Mouse (Mus musculus) hindbrain, postnatal 0 days (tissue): Measurements from ENCODE around the gene Tmem94. TPM values are rescaled to one million over a fixed set of nuclear protein-coding genes. Genes with fewer than 3 reads are reported as not detected.
A peak's percentile ranks its signal among the peaks of the same experiment; 100 is the strongest.

Experiments used
- ATAC-seq: fragments of 200-750 bp; cut with Nextera tagmentation; 2 replicates; pipeline ENCODE4 v1.8.0; 2017; ENCODE audit warnings: mild to moderate bottlenecking, moderate TSS enrichment, moderate library complexity
- DNase-seq: peaks from one replicate; pipeline ENCODE4 v3.0.0-alpha.2; 2015; ENCODE audit warnings: low spot score
- H3K27ac ChIP-seq: fragments of 300-500 bp; sonication (generic); 2 replicates; pipeline ENCODE4 v1.5.1; 2014; ENCODE audit warnings: mild to moderate bottlenecking
- H3K27me3 ChIP-seq: fragments of 300-500 bp; sonication (generic); 2 replicates; pipeline ENCODE4 v1.6.1; 2014; ENCODE audit warnings: low read length, mixed read lengths; ENCODE audit not compliant: insufficient read depth
- H3K36me3 ChIP-seq: fragments of 300-500 bp; sonication (generic); 2 replicates; pipeline ENCODE4 v1.6.1; 2014; ENCODE audit warnings: low read length, mixed read lengths; ENCODE audit not compliant: insufficient read depth
- H3K4me1 ChIP-seq: fragments of 300-500 bp; sonication (generic); 2 replicates; pipeline ENCODE4 v1.6.1; 2014; ENCODE audit warnings: antibody characterized with exemption, low read length, mixed read lengths; ENCODE audit not compliant: insufficient read depth
- H3K4me2 ChIP-seq: fragments of 300-500 bp; sonication (generic); 2 replicates; pipeline ENCODE4 v1.6.1; 2014; ENCODE audit warnings: low read depth, mild to moderate bottlenecking, low read length, moderate library complexity, mixed read lengths
- H3K4me3 ChIP-seq: fragments of 300-500 bp; sonication (generic); 2 replicates; pipeline ENCODE4 v1.5.1; 2014; ENCODE audit warnings: low read length
- H3K9ac ChIP-seq: fragments of 300-500 bp; sonication (generic); replicated peaks from 2 replicates; pipeline ENCODE4 v1.6.1; 2014; ENCODE audit warnings: mild to moderate bottlenecking, low read length, moderate library complexity, mixed read lengths
- H3K9me3 ChIP-seq: fragments of 300-500 bp; sonication (generic); 2 replicates; pipeline ENCODE4 v1.6.1; 2016; ENCODE audit warnings: low read length, mixed read lengths
- CTCF ChIP-seq: IDR thresholded peaks from 2 replicates; pipeline ENCODE4 v1.5.1; 2016; ENCODE audit warnings: antibody characterized with exemption, control low read depth, low read depth
- WGBS: fragments of 180-500 bp; shearing (Covaris S2); extraction: QIAGEN DNeasy Blood & Tissue Kit; methylation state at CpG from one replicate; pipeline ENCODE4 v1.1.7; 2014; 5-methylcytosine and 5-hydroxymethylcytosine counted together
- polyA plus RNA-seq: library from polyadenylated mRNA; unstranded; fragments of >200 nt; fragmentation: Nextera tagmentation; extraction: Ambion mirVana; gene quantifications from 2 replicates; pipeline ENCODE4 v1.2.1, GENCODE M21; 2015
- total RNA-seq: library from RNA; depleted of rRNA; stranded (reverse); fragments of >200 nt; gene quantifications from 2 replicates; pipeline ENCODE4 v1.2.3, GENCODE M21; 2014; rRNA removed

Gene Tmem94
- total RNA-seq (42.4 and 42.6 TPM in 2 replicates), polyA plus RNA-seq (12.5 and 16.1 TPM in 2 replicates)

GRCm38 (mm10) chr11:115765103-115765606, at the start of gene Tmem94:
TSS of gene Tmem94 (plus strand) at chr11:115765433.
- Histone ChIP-seq H3K27me3 (no peaks in the 10 kb centered on the region), H3K9me3 (no peaks in the 10 kb centered on the region), H3K4me1 (peaks cover 13% of the 10 kb centered on the region), H3K36me3 (no peaks in the 10 kb centered on the region), H3K4me3 (peak within 1 kb of the TSS; percentile 89), H3K4me2 (peak within 1 kb of the TSS; percentile 88), H3K27ac (peak within 1 kb of the TSS; percentile 91), H3K9ac (peak within 1 kb of the TSS; percentile 90)
- DNase-seq (peak; percentile 99), ATAC-seq (peak; percentile 99)
- 0% methylated on average over 32 of the region's 32 CpGs for WGBS
- TF ChIP-seq CTCF: peak; percentile 53

- Histone ChIP-seq H3K4me1 (no peaks in the 10 kb centered on the region), H3K9ac (no peak overlapping the region), H3K36me3 (no peaks in the 10 kb centered on the region), H3K4me3 (no peak overlapping the region), H3K27me3 (no peaks in the 10 kb centered on the region), H3K27ac (no peak overlapping the region), H3K9me3 (no peaks in the 10 kb centered on the region), H3K4me2 (no peak overlapping the region)
- no peak for DNase-seq
- WGBS: 74% methylated on average over 15 of the region's 15 CpGs
- ATAC-seq: no peak
- no peak for TF ChIP-seq CTCF
Measured at GRCm38 (mm10) chr11:115716410-115717338, 48.6 kb upstream of the Tmem94 start.

GRCm38 (mm10) chr11:115717660-115718390, 47.4 kb upstream of the Tmem94 start:
- no peaks in the 10 kb centered on the region for H3K9me3 ChIP-seq
- no peaks in the 10 kb centered on the region for H3K4me1 ChIP-seq
- ATAC-seq (no peak), DNase-seq (no peak)
- H3K4me2 ChIP-seq: no peak overlapping the region
- H3K9ac ChIP-seq: no peak overlapping the region
- no peak overlapping the region for H3K27ac ChIP-seq
- 59% methylated on average over 8 of the region's 8 CpGs for WGBS
- H3K27me3 ChIP-seq: no peaks in the 10 kb centered on the region
- no peak overlapping the region for H3K4me3 ChIP-seq
- TF ChIP-seq CTCF: peak; percentile 49; the same call in 1 of the 2 replicates
- H3K36me3 ChIP-seq: no peaks in the 10 kb centered on the region

GRCm38 (mm10) chr11:115722638-115723037, 42.6 kb upstream of the Tmem94 start:
- no peaks in the 10 kb centered on the region for H3K27me3 ChIP-seq
- no peak overlapping the region for H3K27ac ChIP-seq
- H3K9me3 ChIP-seq: no peaks in the 10 kb centered on the region
- H3K36me3 ChIP-seq: no peaks in the 10 kb centered on the region
- H3K4me3 ChIP-seq: no peak overlapping the region
- peak; percentile 58 for ATAC-seq
- 19% methylated on average over 14 of the region's 14 CpGs for WGBS
- 0 out of 2 replicates have a peak overlapping the region, but pooled peaks have one; percentile 19 for H3K4me2 ChIP-seq
- TF ChIP-seq CTCF: peak; percentile 99
- no peaks in the 10 kb centered on the region for H3K4me1 ChIP-seq
- DNase-seq: peak; percentile 85
- no peak overlapping the region for H3K9ac ChIP-seq

- Histone ChIP-seq H3K36me3 (no peaks in the 10 kb centered on the region), H3K27ac (no peak overlapping the region), H3K4me1 (no peaks in the 10 kb centered on the region), H3K9me3 (no peaks in the 10 kb centered on the region), H3K9ac (no peak overlapping the region), H3K4me2 (no peak overlapping the region), H3K27me3 (no peaks in the 10 kb centered on the region), H3K4me3 (no peak overlapping the region)
- ATAC-seq (no peak), DNase-seq (no peak)
- 76% methylated on average over 2 of the region's 2 CpGs for WGBS
- no peak for TF ChIP-seq CTCF
Measured at GRCm38 (mm10) chr11:115723231-115723630, 42.0 kb upstream of the Tmem94 start.

GRCm38 (mm10) chr11:115734041-115734686, 31.1 kb upstream of the Tmem94 start:
- Histone ChIP-seq H3K9ac (no peak overlapping the region), H3K4me1 (no peaks in the 10 kb centered on the region), H3K27me3 (no peaks in the 10 kb centered on the region), H3K4me3 (no peak overlapping the region), H3K4me2 (no peak overlapping the region), H3K27ac (peak overlapping the region; percentile 17; the same call in 1 of the 2 replicates), H3K36me3 (no peaks in the 10 kb centered on the region), H3K9me3 (no peaks in the 10 kb centered on the region)
- 35% methylated on average over 11 of the region's 11 CpGs for WGBS
- DNase-seq: no peak
- no peak for TF ChIP-seq CTCF
- ATAC-seq: no peak
